Mouse (Mus musculus): ENCODE data around the gene Lmna. TPM values are rescaled to one million over a fixed set of nuclear protein-coding genes. Genes with fewer than 3 reads are reported as not detected.

The Lmna gene
- polyA plus RNA-seq, 1 experiment from 2014 or later, result 57.7 TPM

- 58% methylated on average over 8 of the region's 8 CpGs for WGBS
- DNase-seq (ENCODE audit: low spot score), result no peak
- Histone ChIP-seq H3K27me3 (ENCODE audit: insufficient read depth, poor library complexity, severe bottlenecking) (peaks cover 57% of the 10 kb centered on the region), H3K9me3 (no peaks in the 10 kb centered on the region), H3K36me3 (peaks cover 25% of the 10 kb centered on the region), H3K27ac (no peak overlapping the region), H3K4me3 (no peak overlapping the region), H3K4me1 (peaks cover 17% of the 10 kb centered on the region)
Observed at GRCm38 (mm10) chr3:88481372-88482040, 28.2 kb downstream of the Lmna start.

GRCm38 (mm10) chr3:88480679-88481078 is 29.1 kb downstream of the Lmna start:
- Histone ChIP-seq H3K4me3 (no peak overlapping the region), H3K27ac (no peak overlapping the region)

GRCm38 (mm10) chr3:88479828-88480227 is 29.9 kb downstream of the Lmna start:
- H3K4me1 ChIP-seq, result peaks cover 10% of the 10 kb centered on the region
- H3K4me3 ChIP-seq, result no peak overlapping the region
- peaks cover 16% of the 10 kb centered on the region for H3K36me3 ChIP-seq
- 84% methylated on average over 4 of the region's 4 CpGs for WGBS
- peaks cover 41% of the 10 kb centered on the region for H3K27me3 ChIP-seq (ENCODE audit: insufficient read depth, poor library complexity, severe bottlenecking)
- H3K9me3 ChIP-seq, result no peaks in the 10 kb centered on the region
- no peak for DNase-seq (ENCODE audit: low spot score)
- H3K27ac ChIP-seq, result no peak overlapping the region

More at GRCm38 (mm10) chr3:88480679-88481078, 29.1 kb downstream of the Lmna start:
- Histone ChIP-seq H3K27me3 (ENCODE audit: insufficient read depth, poor library complexity, severe bottlenecking) (peaks cover 49% of the 10 kb centered on the region), H3K36me3 (peaks cover 17% of the 10 kb centered on the region), H3K4me1 (peaks cover 12% of the 10 kb centered on the region), H3K9me3 (no peaks in the 10 kb centered on the region)
- 85% methylated on average over 5 of the region's 5 CpGs for WGBS
- DNase-seq (ENCODE audit: low spot score), result no peak

DNA sequence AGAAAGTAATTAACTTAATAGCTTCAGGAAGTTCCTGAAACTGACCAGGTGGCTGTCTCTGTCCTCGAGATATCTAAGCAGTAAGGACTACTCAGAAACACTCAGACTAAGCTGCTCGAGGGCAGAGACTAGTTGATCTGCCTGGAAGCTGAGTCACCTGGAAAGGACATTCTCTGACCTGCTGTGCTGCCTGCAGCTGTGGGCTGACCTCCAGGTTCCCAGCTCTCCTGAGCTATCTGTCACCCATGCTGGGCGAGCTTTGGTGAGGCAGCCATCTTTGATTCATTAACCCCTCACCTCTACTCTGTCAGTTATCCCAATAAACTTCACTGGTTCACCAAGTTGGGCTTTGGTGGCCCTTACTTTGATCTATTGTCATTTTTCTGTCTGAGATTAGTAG is 30.6 kb downstream of the Lmna start:
- 54% methylated on average over 3 of the region's 3 CpGs for WGBS
- Histone ChIP-seq H3K4me3 (no peak overlapping the region), H3K9me3 (no peaks in the 10 kb centered on the region), H3K4me1 (0 out of 2 replicates have a peak, but pooled peaks cover 5% of the 10 kb centered on the region), H3K27ac (no peak overlapping the region), H3K36me3 (peaks cover 16% of the 10 kb centered on the region), H3K27me3 (ENCODE audit: insufficient read depth, poor library complexity, severe bottlenecking) (peaks cover 34% of the 10 kb centered on the region)
- DNase-seq (ENCODE audit: low spot score), result no peak

GRCm38 (mm10) chr3:88477735-88478134 is 32.0 kb downstream of the Lmna start:
- 0 out of 2 replicates have a peak, but pooled peaks cover 5% of the 10 kb centered on the region for H3K4me1 ChIP-seq
- no peaks in the 10 kb centered on the region for H3K9me3 ChIP-seq
- H3K4me3 ChIP-seq, result no peak overlapping the region
- H3K27ac ChIP-seq, result no peak overlapping the region
- 2% methylated on average over 8 of the region's 8 CpGs for WGBS
- H3K27me3 ChIP-seq (ENCODE audit: insufficient read depth, poor library complexity, severe bottlenecking), result peaks cover 20% of the 10 kb centered on the region
- DNase-seq (ENCODE audit: low spot score), result no peak
- H3K36me3 ChIP-seq, result peaks cover 8% of the 10 kb centered on the region

- no peak for DNase-seq (ENCODE audit: low spot score)
- H3K4me3 ChIP-seq, result no peak overlapping the region
- H3K27me3 ChIP-seq (ENCODE audit: insufficient read depth, poor library complexity, severe bottlenecking), result peaks cover 9% of the 10 kb centered on the region
- H3K4me1 ChIP-seq, result 0 out of 2 replicates have a peak, but pooled peaks cover 5% of the 10 kb centered on the region
- no peaks in the 10 kb centered on the region for H3K9me3 ChIP-seq
- 60% methylated on average over 6 of the region's 6 CpGs for WGBS
- H3K27ac ChIP-seq, result no peak overlapping the region
- no peaks in the 10 kb centered on the region; the same call in 1 of the 2 replicates for H3K36me3 ChIP-seq
Observed at GRCm38 (mm10) chr3:88476403-88476802, 33.4 kb downstream of the Lmna start.

- Histone ChIP-seq H3K27ac (no peak overlapping the region), H3K36me3 (no peaks in the 10 kb centered on the region), H3K9me3 (no peaks in the 10 kb centered on the region), H3K4me3 (no peak overlapping the region), H3K27me3 (ENCODE audit: insufficient read depth, poor library complexity, severe bottlenecking) (no peaks in the 10 kb centered on the region), H3K4me1 (0 out of 2 replicates have a peak, but pooled peaks cover 5% of the 10 kb centered on the region)
- no peak for DNase-seq (ENCODE audit: low spot score)
- 88% methylated on average over 1 of the region's 1 CpGs for WGBS
Observed at GRCm38 (mm10) chr3:88473571-88473970, 36.2 kb downstream of the Lmna start.

- no peak overlapping the region for H3K4me3 ChIP-seq
- 38% methylated on average over 5 of the region's 5 CpGs for WGBS
- H3K27me3 ChIP-seq (ENCODE audit: insufficient read depth, poor library complexity, severe bottlenecking), result 0 out of 2 replicates have a peak, but pooled peaks cover 4% of the 10 kb centered on the region
- no peaks in the 10 kb centered on the region for H3K9me3 ChIP-seq
- H3K36me3 ChIP-seq, result no peaks in the 10 kb centered on the region
- no peak for DNase-seq (ENCODE audit: low spot score)
- no peak overlapping the region for H3K27ac ChIP-seq
- H3K4me1 ChIP-seq, result 0 out of 2 replicates have a peak, but pooled peaks cover 5% of the 10 kb centered on the region
Observed at GRCm38 (mm10) chr3:88473020-88473419, 36.7 kb downstream of the Lmna start.

DNA sequence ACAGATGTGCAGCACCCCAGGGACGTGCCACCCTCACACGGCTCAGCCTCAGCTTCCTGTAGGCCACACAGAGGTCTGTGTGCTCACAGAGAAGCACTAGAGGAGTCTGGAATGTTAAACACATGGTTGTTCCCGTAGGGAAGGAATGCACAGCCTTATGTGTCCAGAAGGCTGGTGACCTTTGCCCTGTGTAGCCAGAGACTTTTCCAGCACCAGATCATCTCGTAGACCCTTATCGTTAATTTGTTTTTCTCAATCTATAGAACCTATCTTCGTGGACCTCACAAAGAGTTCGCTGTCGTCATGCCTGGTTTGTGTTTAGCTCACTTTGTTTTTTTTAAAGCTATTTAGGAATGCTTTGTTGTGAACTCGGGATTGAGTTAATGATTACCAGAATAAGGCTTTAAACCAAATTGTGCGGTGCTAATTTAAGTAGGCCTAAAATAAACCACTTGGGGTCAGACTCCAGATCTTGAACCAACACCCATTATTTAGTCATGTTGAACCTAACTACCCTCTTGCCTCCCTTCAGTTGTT is 38.7 kb downstream of the Lmna start:
- Histone ChIP-seq H3K27ac (0 out of 2 replicates have a peak overlapping the region, but pooled peaks have one; percentile 36), H3K4me3 (no peak overlapping the region), H3K36me3 (no peaks in the 10 kb centered on the region), H3K4me1 (0 out of 2 replicates have a peak, but pooled peaks cover 4% of the 10 kb centered on the region), H3K9me3 (no peaks in the 10 kb centered on the region), H3K27me3 (ENCODE audit: insufficient read depth, poor library complexity, severe bottlenecking) (0 out of 2 replicates have a peak, but pooled peaks cover 9% of the 10 kb centered on the region)
- DNase-seq (ENCODE audit: low spot score), result no peak
- 59% methylated on average over 10 of the region's 10 CpGs for WGBS

- H3K36me3 ChIP-seq, result no peaks in the 10 kb centered on the region
- H3K9me3 ChIP-seq, result no peaks in the 10 kb centered on the region
- DNase-seq (ENCODE audit: low spot score), result no peak
- no peak overlapping the region for H3K27ac ChIP-seq
- 78% methylated on average over 2 of the region's 2 CpGs for WGBS
- H3K4me1 ChIP-seq, result 0 out of 2 replicates have a peak, but pooled peaks cover 4% of the 10 kb centered on the region
- H3K27me3 ChIP-seq (ENCODE audit: insufficient read depth, poor library complexity, severe bottlenecking), result 0 out of 2 replicates have a peak, but pooled peaks cover 9% of the 10 kb centered on the region
- no peak overlapping the region for H3K4me3 ChIP-seq
Observed at GRCm38 (mm10) chr3:88469466-88469865, 40.3 kb downstream of the Lmna start.

DNA sequence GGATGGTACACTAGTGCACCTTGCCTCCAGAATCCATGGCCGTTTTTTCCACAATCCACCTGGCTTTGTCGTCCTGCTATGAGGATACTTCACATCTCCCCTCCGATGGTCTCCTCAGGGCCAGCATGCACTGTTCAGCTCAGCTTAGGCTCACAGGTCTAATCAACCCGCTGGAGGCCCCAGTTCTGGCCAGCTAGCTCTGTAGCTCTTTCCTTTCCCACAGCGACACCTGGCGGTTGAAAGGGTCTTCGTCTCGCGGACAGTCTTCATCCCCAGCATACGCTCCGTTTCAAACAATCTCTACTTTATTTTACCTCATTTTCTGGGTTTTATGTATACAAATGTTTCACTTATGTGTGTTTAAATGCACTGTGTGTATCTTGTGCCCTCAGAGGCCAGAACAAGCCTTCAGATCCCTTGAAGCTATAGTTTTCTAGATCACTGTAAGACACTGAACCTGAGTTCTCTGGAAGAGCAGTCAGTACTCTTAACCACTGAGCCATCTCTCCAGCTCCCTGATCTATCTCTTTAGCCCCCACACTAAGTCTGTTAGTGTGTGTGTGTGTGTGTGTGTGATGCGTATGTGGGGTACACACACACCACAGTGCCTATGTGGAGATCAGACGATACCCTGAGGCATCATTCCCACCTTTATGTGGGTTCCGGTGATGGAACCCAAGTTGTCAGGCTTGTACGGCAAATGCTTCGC is 42.5 kb downstream of the Lmna start:
- Histone ChIP-seq H3K36me3 (no peaks in the 10 kb centered on the region), H3K4me3 (no peak overlapping the region), H3K27ac (no peak overlapping the region), H3K27me3 (ENCODE audit: insufficient read depth, poor library complexity, severe bottlenecking) (peaks cover 9% of the 10 kb centered on the region; the same call in 1 of the 2 replicates), H3K9me3 (no peaks in the 10 kb centered on the region), H3K4me1 (0 out of 2 replicates have a peak, but pooled peaks cover 4% of the 10 kb centered on the region)
- peak; percentile 94 for DNase-seq (ENCODE audit: low spot score)
- WGBS, result 28% methylated on average over 16 of the region's 16 CpGs

DNA sequence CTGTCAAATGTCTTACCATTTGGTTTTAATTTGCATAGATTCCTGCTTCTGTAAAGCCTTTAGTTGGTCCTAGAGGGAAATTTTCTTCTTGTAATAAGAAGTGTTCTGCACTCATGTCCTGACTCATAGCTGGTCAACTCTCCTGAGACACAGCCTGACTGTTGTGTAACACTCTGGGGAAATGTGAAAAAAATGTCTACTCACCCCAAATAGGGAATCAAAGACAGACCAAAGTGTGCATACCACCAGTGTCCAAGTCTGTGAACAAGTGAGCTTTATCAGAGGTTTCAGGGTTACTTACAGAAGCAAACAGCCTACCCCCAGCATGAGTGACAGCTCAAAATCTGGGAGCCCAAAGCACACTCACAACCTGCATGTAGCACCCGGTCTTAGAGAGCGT is 44.6 kb downstream of the Lmna start:
- Histone ChIP-seq H3K4me3 (no peak overlapping the region), H3K27ac (no peak overlapping the region), H3K27me3 (ENCODE audit: insufficient read depth, poor library complexity, severe bottlenecking) (peaks cover 23% of the 10 kb centered on the region), H3K9me3 (no peaks in the 10 kb centered on the region), H3K4me1 (peaks cover 6% of the 10 kb centered on the region; the same call in 1 of the 2 replicates), H3K36me3 (no peaks in the 10 kb centered on the region)
- WGBS, result 76% methylated on average over 2 of the region's 2 CpGs
- no peak for DNase-seq (ENCODE audit: low spot score)

DNA sequence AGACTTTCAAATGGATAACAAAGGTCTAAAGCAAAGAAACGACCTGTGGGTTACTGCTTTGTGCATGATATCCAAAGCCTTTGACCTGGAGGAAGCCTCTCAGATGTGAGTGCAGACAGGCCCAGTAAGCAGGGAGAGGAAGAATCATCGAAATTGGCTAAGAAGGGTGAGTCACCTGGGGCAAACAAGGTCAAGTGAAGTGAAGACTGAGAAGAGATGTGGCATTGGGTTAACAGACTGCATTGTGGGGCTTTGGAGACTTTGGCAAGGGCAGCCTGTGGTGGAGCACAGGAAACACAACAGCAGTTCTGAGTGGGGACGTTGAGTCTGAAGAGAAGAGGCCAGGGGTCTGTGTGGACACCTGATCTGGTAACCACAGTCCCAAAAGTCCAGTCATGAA is 45.3 kb downstream of the Lmna start:
- no peaks in the 10 kb centered on the region for H3K9me3 ChIP-seq
- no peak overlapping the region for H3K4me3 ChIP-seq
- H3K36me3 ChIP-seq, result no peaks in the 10 kb centered on the region
- WGBS, result 51% methylated on average over 3 of the region's 3 CpGs
- H3K4me1 ChIP-seq, result peaks cover 6% of the 10 kb centered on the region; the same call in 1 of the 2 replicates
- H3K27me3 ChIP-seq (ENCODE audit: insufficient read depth, poor library complexity, severe bottlenecking), result peaks cover 30% of the 10 kb centered on the region
- H3K27ac ChIP-seq, result no peak overlapping the region
- no peak for DNase-seq (ENCODE audit: low spot score)

Measured in heart, embryonic 10.5 days (tissue).